Mouse (Mus musculus): ENCODE results near the gene Card10.
"Not testable (repeated sequence)": the region's sequence is repeated elsewhere in the genome, so short reads cannot be mapped to it uniquely, and the experiment has no call there.

Gene Card10

GRCm38 (mm10) chr15:78802776-78803391 lies at the start of gene Card10:
TSS of gene Card10 (minus strand) at chr15:78803042.
- no peak for DNase-seq

DNA sequence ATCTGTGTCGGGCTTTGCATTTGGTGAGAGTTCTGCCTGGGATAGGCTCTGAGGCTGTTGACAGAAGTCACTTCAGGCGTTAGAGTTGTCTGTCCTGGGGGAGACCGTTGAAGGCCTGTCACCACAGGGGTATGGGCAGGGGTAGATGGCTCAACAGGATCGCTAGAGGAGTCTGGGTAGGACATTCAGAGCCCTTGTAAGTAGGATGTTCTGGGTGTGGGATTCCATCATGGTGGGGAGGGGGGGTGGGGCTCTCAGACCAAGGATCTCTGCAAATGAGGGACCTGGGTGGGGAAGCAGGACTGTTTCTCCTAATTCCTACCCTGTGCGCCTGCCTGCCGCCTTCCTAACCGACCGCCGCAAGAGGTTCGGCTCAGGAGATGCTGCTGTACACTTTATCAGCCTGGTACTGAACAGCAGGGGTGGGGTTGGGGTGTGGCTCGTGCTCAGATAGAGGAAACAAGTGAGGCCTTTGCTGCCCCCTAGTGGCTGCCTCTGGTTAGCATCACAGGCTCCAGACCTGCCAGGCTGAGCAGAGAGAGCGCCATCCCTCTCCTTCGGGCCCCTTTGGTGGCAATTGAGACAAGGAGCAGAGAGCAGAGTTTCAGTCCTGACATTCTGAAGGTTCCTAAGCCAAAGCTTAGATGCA lies 48.8 kb upstream of the Card10 start:
- DNase-seq: peak; percentile 93

- no peak for DNase-seq
These were observed 48.1 kb upstream of the Card10 start for GRCm38 (mm10) chr15:78850944-78851343.

DNA sequence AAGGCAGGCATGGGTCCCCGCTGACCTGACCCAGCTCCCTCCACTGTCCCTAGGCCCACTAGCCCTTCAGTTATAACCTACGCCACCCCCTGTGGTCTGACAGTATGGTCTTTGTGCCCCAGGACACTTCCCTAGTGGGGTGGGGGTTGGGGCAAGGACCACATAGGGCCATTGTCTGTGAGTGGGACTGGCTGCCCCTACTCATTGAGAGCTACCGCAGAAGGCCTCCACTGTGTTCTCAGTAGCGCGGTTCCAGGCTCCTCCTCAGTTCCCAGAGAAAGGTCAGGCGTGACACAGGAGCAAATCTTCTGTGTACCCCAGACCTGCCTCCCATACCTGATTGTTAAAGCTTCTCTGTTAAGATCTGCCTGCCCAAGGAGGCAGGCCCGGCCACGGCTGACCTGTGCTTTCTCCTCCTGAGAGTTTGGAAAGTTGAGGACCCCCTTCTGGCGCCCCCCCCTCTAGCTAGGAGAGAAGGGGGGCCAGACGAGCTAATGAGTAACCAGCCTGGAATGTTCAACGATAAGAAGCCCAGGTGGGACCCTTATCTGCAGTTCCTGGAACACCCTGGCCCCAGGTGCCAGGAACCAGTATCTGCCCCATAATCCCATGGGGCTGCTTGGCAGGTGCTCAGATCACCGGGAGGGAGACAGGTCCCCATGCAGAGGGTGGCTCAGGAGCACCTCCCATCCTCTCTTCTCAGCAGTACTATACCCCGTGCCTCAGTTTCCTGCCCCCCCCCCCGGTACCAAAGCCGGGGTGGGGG lies 47.4 kb upstream of the Card10 start:
- no peak for DNase-seq

DNA sequence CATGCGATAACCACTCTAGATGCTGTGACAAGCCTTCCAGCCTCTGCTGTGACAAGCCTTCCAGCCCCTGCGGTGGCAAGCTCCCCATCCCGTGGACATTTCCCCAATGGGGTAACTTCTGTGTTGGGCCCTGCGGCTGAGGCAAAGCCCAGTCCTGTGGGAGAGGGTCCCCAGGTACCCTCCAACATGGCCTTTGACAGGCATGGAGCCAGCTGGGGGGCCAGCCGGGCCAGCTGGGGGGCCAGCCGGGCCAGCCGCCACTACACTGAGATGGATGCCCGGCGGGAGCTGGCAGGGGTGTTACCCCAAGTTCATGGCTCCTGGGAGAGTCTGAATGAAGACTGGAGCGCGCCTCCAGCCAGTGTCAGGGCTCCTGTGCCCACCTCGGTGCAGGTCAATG lies 46.6 kb upstream of the Card10 start:
- DNase-seq: no peak

- DNase-seq: peak; percentile 76 to 85
These were observed 45.6 kb upstream of the Card10 start for GRCm38 (mm10) chr15:78848467-78848866.

- not testable (repeated sequence) for DNase-seq
These were observed 44.0 kb upstream of the Card10 start for GRCm38 (mm10) chr15:78846805-78847204.

DNA sequence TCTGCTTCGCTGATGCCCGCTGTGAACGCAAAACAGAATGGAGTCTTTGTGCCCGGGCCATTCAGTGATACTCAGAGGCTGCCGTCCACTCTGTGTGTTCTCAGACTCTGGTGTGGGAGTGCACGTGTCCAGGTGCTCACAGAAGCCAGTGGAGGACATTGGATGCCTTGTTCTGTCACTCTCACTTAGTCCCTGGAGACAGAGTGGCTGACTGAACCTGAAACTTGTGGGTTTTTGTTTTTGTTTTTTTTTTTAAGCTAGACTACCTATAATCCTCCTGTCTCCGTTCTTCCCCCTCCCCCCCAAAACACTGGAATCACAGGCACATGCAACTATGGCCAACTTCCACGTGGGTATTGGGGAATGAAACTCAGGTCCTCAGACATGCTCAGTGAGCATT lies 43.5 kb upstream of the Card10 start:
- no peak for DNase-seq

DNA sequence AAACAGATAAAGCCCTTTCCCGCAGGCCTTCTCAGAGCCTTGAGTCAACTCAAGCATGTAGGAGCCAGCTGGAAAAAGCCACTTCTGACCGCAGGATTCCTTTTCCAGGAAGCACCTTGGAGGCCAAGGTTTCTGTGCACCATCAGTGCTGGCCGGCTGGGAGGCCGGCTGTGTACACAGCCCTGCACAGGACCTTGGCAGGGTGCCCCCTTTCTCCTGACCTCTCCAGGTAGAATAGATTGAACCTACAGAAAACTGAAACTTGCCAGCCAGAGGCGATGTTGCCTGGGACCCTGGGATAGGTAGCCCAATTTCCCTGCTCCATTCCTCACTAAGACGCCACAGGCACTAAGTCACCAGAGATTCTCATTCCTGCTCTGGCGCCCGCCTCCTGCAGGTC lies 43.0 kb upstream of the Card10 start:
- no peak for DNase-seq

DNA sequence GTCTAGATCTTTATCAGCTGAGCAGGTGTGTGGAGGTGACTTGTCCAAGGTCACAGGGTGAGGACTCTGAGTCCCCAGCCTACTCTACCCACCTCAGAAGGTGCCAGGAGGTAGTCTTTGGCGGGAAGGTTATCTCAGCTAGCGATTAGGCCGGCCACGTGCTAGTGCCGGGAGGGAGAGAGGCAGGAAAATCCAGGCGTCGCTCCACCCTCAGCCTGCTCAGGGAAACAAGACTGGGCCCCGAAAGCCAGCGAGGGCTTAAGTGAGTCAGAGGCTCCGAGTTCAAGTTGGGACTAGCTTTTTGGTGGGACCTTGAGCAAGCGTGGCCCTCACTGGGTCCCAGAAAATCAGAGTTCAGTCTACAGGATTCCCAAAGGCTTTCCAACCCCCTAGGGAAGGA lies 42.5 kb upstream of the Card10 start:
- DNase-seq: no peak

- DNase-seq: peak in 1 of 2 experiments; percentile 32
These were observed 41.9 kb upstream of the Card10 start for GRCm38 (mm10) chr15:78844791-78845190.

- no peak for DNase-seq
These were observed 41.0 kb upstream of the Card10 start for GRCm38 (mm10) chr15:78843581-78844469.

DNA sequence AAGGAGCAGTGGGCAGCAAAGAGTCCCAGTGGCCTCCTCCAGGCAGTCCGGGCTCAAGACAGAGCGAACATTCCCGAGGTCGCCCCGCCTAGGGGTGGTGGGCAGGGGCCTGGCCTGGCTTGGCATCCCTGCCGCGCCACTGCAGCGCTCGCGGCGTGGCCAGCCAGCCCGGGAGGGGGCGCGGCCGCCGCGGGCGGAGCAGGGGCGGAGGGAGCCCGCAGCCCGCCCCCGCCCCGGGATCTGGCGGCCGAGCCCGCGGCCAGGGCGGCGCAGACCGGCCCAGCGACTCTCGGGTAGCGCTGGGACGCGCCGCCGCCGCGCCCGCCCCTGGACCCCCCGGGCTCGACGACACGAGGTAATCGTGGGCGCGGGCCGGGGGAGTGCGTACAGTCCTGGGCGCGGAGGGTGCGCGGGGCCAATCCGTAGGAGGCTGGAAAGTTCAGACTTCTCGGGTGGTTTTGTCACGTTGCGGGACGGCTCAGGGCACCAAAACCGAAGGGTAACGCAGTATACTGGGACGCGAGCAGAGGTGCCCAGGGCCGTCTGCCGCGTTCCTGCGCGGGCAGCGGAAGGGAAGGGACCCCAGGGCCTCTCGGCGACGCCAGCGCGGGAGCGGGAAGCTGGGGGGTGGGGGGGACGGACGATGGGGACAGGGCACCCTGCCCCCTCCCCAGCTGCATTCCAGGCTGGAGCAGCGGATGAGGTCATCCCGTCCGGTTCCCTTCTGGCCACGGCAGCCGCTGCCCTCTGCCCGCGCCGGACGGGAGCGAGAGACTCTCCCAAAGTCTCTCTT lies 39.7 kb upstream of the Card10 start, which contains the start of gene Cdc42ep1:
Cdc42ep1 (plus strand) TSS at position 254 of the 793 bp plus-strand sequence.
- DNase-seq: peak; percentile 33 to 44

DNA sequence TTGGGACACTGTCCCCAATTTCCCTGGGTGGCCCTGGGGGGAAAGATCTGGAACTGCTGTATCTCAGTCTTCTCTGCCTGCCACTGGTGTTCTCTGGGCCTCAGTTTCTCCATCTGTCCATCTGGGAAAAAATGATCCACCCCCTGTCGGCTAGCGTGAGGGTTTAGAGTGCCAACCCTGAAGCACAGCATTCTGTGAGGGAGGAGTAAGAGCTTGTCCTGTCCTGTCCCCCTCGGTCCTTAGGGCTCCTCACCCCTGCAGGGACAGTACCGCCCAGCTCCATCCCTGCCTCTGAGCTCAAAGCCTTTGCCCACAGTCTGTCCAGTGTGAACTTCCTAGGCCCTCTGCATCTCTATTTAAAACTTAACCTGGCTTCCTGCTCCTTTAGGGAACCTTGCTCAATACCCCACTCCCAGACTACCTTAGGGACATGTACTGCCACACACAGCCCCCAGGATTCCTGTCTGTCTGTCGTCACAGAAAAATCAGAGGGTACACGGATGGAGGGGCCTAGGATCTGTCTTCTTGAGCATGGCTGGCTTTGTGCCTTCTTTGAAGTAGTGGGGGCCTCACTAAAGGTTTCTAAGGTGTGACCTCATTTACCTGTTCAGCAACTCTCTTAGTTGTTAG lies 38.4 kb upstream of the Card10 start:
- DNase-seq: no peak

DNA sequence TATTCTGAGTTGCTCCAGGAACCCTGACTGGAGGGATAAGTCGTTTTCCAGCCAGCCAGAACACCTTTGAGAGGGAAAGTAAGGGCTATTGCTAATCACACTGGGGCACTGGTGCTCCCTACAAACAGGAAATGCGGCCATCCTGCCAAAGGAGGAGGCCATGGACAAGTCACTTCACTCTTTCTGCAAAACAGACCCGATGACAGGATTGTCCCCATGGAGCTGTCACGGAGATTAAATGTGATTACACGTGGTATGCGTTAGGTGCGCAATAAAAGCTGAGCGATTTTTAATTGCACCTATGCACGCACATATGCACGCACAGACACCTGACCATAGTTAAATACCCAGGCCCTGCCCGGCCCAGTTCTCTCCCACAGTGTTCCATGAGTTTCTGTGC lies 37.9 kb upstream of the Card10 start:
- DNase-seq: no peak

GRCm38 (mm10) chr15:78840241-78840640 lies 37.4 kb upstream of the Card10 start:
- DNase-seq: no peak

GRCm38 (mm10) chr15:78839744-78840143 lies 36.9 kb upstream of the Card10 start:
- DNase-seq: no peak

DNA sequence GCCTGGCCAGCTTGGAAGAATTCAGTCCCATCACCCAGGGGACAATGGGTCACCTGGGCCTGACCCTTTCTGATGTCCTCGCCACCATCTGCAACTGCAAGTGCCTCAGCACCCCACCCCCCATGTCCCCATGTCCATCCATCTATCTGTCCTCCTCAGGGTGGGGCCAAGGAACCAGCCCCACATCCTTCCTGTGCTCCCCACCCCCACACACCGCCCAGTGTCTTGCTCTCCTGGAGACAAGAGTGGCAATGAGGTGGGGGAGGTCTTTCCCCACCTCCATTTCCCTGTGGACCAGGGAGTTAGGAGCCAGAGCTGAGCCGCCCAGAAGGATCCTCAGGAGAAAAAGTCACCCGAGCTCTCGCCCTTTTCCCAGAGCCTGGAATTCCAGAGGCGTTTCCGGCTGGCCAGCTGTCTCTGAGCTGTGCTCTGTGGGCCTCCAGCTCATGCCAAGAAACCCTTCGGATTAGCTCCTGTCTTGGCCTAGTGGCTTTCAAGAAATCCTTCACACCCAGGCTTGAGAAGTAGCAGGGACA lies 33.3 kb upstream of the Card10 start:
- DNase-seq: no peak

- peak; percentile 48 to 50 for DNase-seq
These were observed 32.6 kb upstream of the Card10 start for GRCm38 (mm10) chr15:78835200-78836085.
